ENCODE assay signal across 27 mouse cellular contexts in genomic region chr1:70527134-70527533, GRCm38 (mm10).
DNase-seq lines count a peak whose midpoint lies in the region; ATAC-seq and TF ChIP-seq lines count a peak whose summit lies in the region.
"Had no signal": no experiment of that assay in that cellular context is flagged by ENCODE, and none has a peak within 500 bp of the region (broad histone marks: within the 10 kb centered on the region; RNA-seq: fewer than 3 reads in every experiment).

No protein-coding gene starts in this region.

- ATAC-seq in midbrain, postnatal 0 days (ENCODE audit: low FRiP score) = no peak
- ATAC-seq in midbrain, embryonic 13.5 days = no peak
- peak; percentile 68; the same call in 1 of the 2 replicates for ATAC-seq in forebrain, embryonic 12.5 days (ENCODE audit: low FRiP score)
- ATAC-seq in forebrain, embryonic 15.5 days (replicated peaks) = peak; percentile 68
- ATAC-seq: activated CD4-positive, CD25-positive, alpha-beta regulatory T cell, adult 4 months; intestine, embryonic 15.5 days; Patski had no signal

- H3K4me3 ChIP-seq in midbrain, postnatal 0 days (ENCODE audit: low read depth, low read length) = no peak overlapping the region
- no peak overlapping the region for H3K4me3 ChIP-seq in midbrain, embryonic 13.5 days (replicated peaks)
- no peak overlapping the region for H3K4me3 ChIP-seq in forebrain, embryonic 12.5 days (replicated peaks)
- no peak overlapping the region for H3K4me3 ChIP-seq in forebrain, embryonic 15.5 days
- no peak overlapping the region for H3K4me3 ChIP-seq in left cerebral cortex, adult 2 months
- H3K4me3 ChIP-seq: embryonic facial prominence, embryonic 12.5 days; embryonic facial prominence, embryonic 15.5 days; gastrocnemius, adult 2 months; hindbrain, embryonic 12.5 days; hindbrain, embryonic 15.5 days; intestine, embryonic 15.5 days had no signal

- peak; percentile 2 for DNase-seq in midbrain, postnatal 0 days (ENCODE audit: low spot score)
- no peak for DNase-seq in cerebellum, postnatal 14 days
- no peak for DNase-seq in kidney, adult 11 months
- no peak for DNase-seq in left cerebral cortex, adult 2 months (ENCODE audit: extremely low spot score in 1 of 2, low spot score in 2 of 2)
- DNase-seq: adrenal gland, adult 8-10 months; adrenal gland, postnatal 25 days; B cell, adult 2 months; cerebellum, adult 18-20 months; cerebellum, adult 9-10 months; cerebellum, postnatal 25 days; gastrocnemius, adult 2 months; gastrocnemius, postnatal 14 days; heart, adult 11 months; kidney, adult 18-20 months had no signal

- no peaks in the 10 kb centered on the region for H3K9me3 ChIP-seq in midbrain, postnatal 0 days (ENCODE audit: low read length)
- H3K9me3 ChIP-seq in midbrain, embryonic 13.5 days = 0 out of 2 replicates have a peak, but pooled peaks cover 12% of the 10 kb centered on the region
- H3K9me3 ChIP-seq in forebrain, embryonic 12.5 days = 0 out of 2 replicates have a peak, but pooled peaks cover 3% of the 10 kb centered on the region
- no peaks in the 10 kb centered on the region for H3K9me3 ChIP-seq in forebrain, embryonic 15.5 days
- H3K9me3 ChIP-seq: G1E; hindbrain, embryonic 15.5 days; intestine, embryonic 15.5 days had no signal

- no peaks in the 10 kb centered on the region for H3K4me1 ChIP-seq in midbrain, postnatal 0 days (ENCODE audit: insufficient read depth, low read length)
- H3K4me1 ChIP-seq in midbrain, embryonic 13.5 days (replicated peaks) = 0 out of 2 replicates have a peak, but pooled peaks cover 5% of the 10 kb centered on the region
- peaks cover 5% of the 10 kb centered on the region; the same call in 1 of the 2 replicates for H3K4me1 ChIP-seq in forebrain, embryonic 12.5 days
- peaks cover 5% of the 10 kb centered on the region; the same call in 1 of the 2 replicates for H3K4me1 ChIP-seq in forebrain, embryonic 15.5 days
- H3K4me1 ChIP-seq: embryonic facial prominence, embryonic 12.5 days; embryonic facial prominence, embryonic 15.5 days; hindbrain, embryonic 12.5 days; hindbrain, embryonic 15.5 days; intestine, embryonic 15.5 days had no signal

- WGBS in midbrain, postnatal 0 days = 63% methylated on average over 2 of the region's 2 CpGs
- WGBS in midbrain, embryonic 13.5 days = 43% methylated on average over 2 of the region's 2 CpGs
- 22% methylated on average over 2 of the region's 2 CpGs for WGBS in forebrain, embryonic 12.5 days
- WGBS in forebrain, embryonic 15.5 days = 15% methylated on average over 2 of the region's 2 CpGs

- no peak overlapping the region for H3K4me2 ChIP-seq in midbrain, postnatal 0 days (ENCODE audit: low read depth, low read length, poor library complexity, severe bottlenecking)
- H3K4me2 ChIP-seq in midbrain, embryonic 13.5 days (replicated peaks) = no peak overlapping the region
- no peak overlapping the region for H3K4me2 ChIP-seq in forebrain, embryonic 12.5 days
- no peak overlapping the region for H3K4me2 ChIP-seq in forebrain, embryonic 15.5 days (replicated peaks)
- H3K4me2 ChIP-seq: embryonic facial prominence, embryonic 12.5 days; embryonic facial prominence, embryonic 15.5 days; heart, embryonic 11.5 days; hindbrain, embryonic 12.5 days; hindbrain, embryonic 15.5 days; intestine, embryonic 15.5 days had no signal

- no peak for TF ChIP-seq CTCF in midbrain, postnatal 0 days (IDR thresholded peaks at IDR 0.05)
- TF ChIP-seq CTCF in left cerebral cortex, adult 2 months (IDR thresholded peaks at IDR 0.05) = no peak

- no peak overlapping the region for H3K27ac ChIP-seq in midbrain, postnatal 0 days (ENCODE audit: low read depth, low read length)
- H3K27ac ChIP-seq in midbrain, embryonic 13.5 days = no peak overlapping the region
- no peak overlapping the region for H3K27ac ChIP-seq in forebrain, embryonic 12.5 days
- no peak overlapping the region for H3K27ac ChIP-seq in forebrain, embryonic 15.5 days (replicated peaks)
- H3K27ac ChIP-seq in left cerebral cortex, adult 2 months = no peak overlapping the region
- H3K27ac ChIP-seq: embryonic facial prominence, embryonic 12.5 days; embryonic facial prominence, embryonic 15.5 days; gastrocnemius, adult 2 months; hindbrain, embryonic 12.5 days; hindbrain, embryonic 15.5 days; intestine, embryonic 15.5 days had no signal

- intact Hi-C loops in left cerebral cortex, adult 2 months (cut with DNase I) = no loop called here

- H3K27me3 ChIP-seq in midbrain, postnatal 0 days (ENCODE audit: insufficient read depth, low read length) = no peaks in the 10 kb centered on the region
- H3K27me3 ChIP-seq in midbrain, embryonic 13.5 days = no peaks in the 10 kb centered on the region
- H3K27me3 ChIP-seq in forebrain, embryonic 12.5 days = no peaks in the 10 kb centered on the region
- H3K27me3 ChIP-seq in forebrain, embryonic 15.5 days = no peaks in the 10 kb centered on the region
- H3K27me3 ChIP-seq: CH12.LX; embryonic facial prominence, embryonic 12.5 days; embryonic facial prominence, embryonic 15.5 days; hindbrain, embryonic 12.5 days; hindbrain, embryonic 15.5 days; intestine, embryonic 15.5 days; Patski had no signal

- H3K9ac ChIP-seq in midbrain, postnatal 0 days (replicated peaks; ENCODE audit: low read length, poor library complexity, severe bottlenecking) = no peak overlapping the region
- no peak overlapping the region for H3K9ac ChIP-seq in midbrain, embryonic 13.5 days (replicated peaks)
- no peak overlapping the region for H3K9ac ChIP-seq in forebrain, embryonic 12.5 days
- H3K9ac ChIP-seq in forebrain, embryonic 15.5 days (replicated peaks) = no peak overlapping the region
- H3K9ac ChIP-seq: embryonic facial prominence, embryonic 12.5 days; embryonic facial prominence, embryonic 15.5 days; hindbrain, embryonic 12.5 days; hindbrain, embryonic 15.5 days; intestine, embryonic 15.5 days had no signal

- no peaks in the 10 kb centered on the region for H3K36me3 ChIP-seq in midbrain, postnatal 0 days (ENCODE audit: insufficient read depth, low read length)
- H3K36me3 ChIP-seq in midbrain, embryonic 13.5 days = no peaks in the 10 kb centered on the region
- no peaks in the 10 kb centered on the region for H3K36me3 ChIP-seq in forebrain, embryonic 12.5 days (replicated peaks)
- no peaks in the 10 kb centered on the region for H3K36me3 ChIP-seq in forebrain, embryonic 15.5 days
- H3K36me3 ChIP-seq: embryonic facial prominence, embryonic 12.5 days; embryonic facial prominence, embryonic 15.5 days; G1E; hindbrain, embryonic 12.5 days; hindbrain, embryonic 15.5 days; intestine, embryonic 15.5 days had no signal

Comparison
In these comparisons a context has a peak if more than half of its experiments do, and no peak if none do; other contexts are left out.
1. ATAC-seq: peak in forebrain, embryonic 12.5 days (single experiment) and forebrain, embryonic 15.5 days (single experiment); none in midbrain, postnatal 0 days (single experiment) and midbrain, embryonic 13.5 days (single experiment).